Mouse (Mus musculus): ENCODE data around the gene Dstn.

Gene Dstn

GRCm38 (mm10) chr2:143914221-143914620 is 899 bp upstream of the Dstn start:
- intact Hi-C loops (cut with DNase I), result no loop called here

- intact Hi-C loops (cut with DNase I), result loop anchor here (5.0 kb wide), 1 partner anchor 38 kb away; no protein-coding TSS in a partner anchor
These were observed 548 bp downstream of the Dstn start for GRCm38 (mm10) chr2:143915600-143916135.

GRCm38 (mm10) chr2:143916229-143916628 is 1.1 kb downstream of the Dstn start:
- intact Hi-C loops (cut with DNase I), result loop anchor here (5.0 kb wide), 1 partner anchor 39 kb away; no protein-coding TSS in a partner anchor

- intact Hi-C loops (cut with DNase I), result loop anchor here (5.0 kb wide), 1 partner anchor 40 kb away; no protein-coding TSS in a partner anchor
These were observed 2.5 kb downstream of the Dstn start for GRCm38 (mm10) chr2:143917622-143918021.

- intact Hi-C loops (cut with DNase I), result loop anchor here (5.0 kb wide), 1 partner anchor 42 kb away; no protein-coding TSS in a partner anchor
These were observed 3.8 kb downstream of the Dstn start for GRCm38 (mm10) chr2:143918831-143919502.

GRCm38 (mm10) chr2:143924085-143924484 is 9.0 kb downstream of the Dstn start:
- intact Hi-C loops (cut with DNase I), result loop anchor here (5.0 kb wide), 1 partner anchor 83 kb away; no protein-coding TSS in a partner anchor

- intact Hi-C loops (cut with DNase I), result no loop called here
These were observed 10.7 kb downstream of the Dstn start for GRCm38 (mm10) chr2:143925826-143926225.

GRCm38 (mm10) chr2:143929607-143930311 is 14.6 kb downstream of the Dstn start:
- intact Hi-C loops (cut with DNase I), result no loop called here

GRCm38 (mm10) chr2:143932340-143932873 is 17.3 kb downstream of the Dstn start:
- intact Hi-C loops (cut with DNase I), result no loop called here

GRCm38 (mm10) chr2:143933516-143933915 is 18.4 kb downstream of the Dstn start:
- intact Hi-C loops (cut with DNase I), result no loop called here

GRCm38 (mm10) chr2:143934439-143934838 is 19.3 kb downstream of the Dstn start:
- intact Hi-C loops (cut with DNase I), result no loop called here

GRCm38 (mm10) chr2:143937861-143938260 is 22.7 kb downstream of the Dstn start:
- intact Hi-C loops (cut with DNase I), result no loop called here

- intact Hi-C loops (cut with DNase I), result loop anchor here (10.0 kb wide), 1 partner anchor 76 kb away; the partner anchor contains the start of gene Bfsp1
These were observed 25.3 kb downstream of the Dstn start for GRCm38 (mm10) chr2:143940406-143940805.

- intact Hi-C loops (cut with DNase I), result loop anchor here (10.0 kb wide), 1 partner anchor 80 kb away; the partner anchor contains the start of gene Bfsp1
These were observed 29.7 kb downstream of the Dstn start for GRCm38 (mm10) chr2:143944796-143945195.

GRCm38 (mm10) chr2:143945466-143946075 is 30.5 kb downstream of the Dstn start:
- intact Hi-C loops (cut with DNase I), result loop anchor here (10.0 kb wide), 1 partner anchor 81 kb away; the partner anchor contains the start of gene Bfsp1

- intact Hi-C loops (cut with DNase I), result loop anchor here (10.0 kb wide), 1 partner anchor 82 kb away; the partner anchor contains the start of gene Bfsp1
These were observed 31.3 kb downstream of the Dstn start for GRCm38 (mm10) chr2:143946399-143946798.

- intact Hi-C loops (cut with DNase I), result loop anchor here (10.0 kb wide), 1 partner anchor 83 kb away; the partner anchor contains the start of gene Bfsp1
These were observed 32.9 kb downstream of the Dstn start for GRCm38 (mm10) chr2:143947981-143948380.

- intact Hi-C loops (cut with DNase I), result loop anchor here (10.0 kb wide), 1 partner anchor 84 kb away; the partner anchor contains the start of gene Bfsp1
These were observed 33.3 kb downstream of the Dstn start for GRCm38 (mm10) chr2:143948416-143948815.

- intact Hi-C loops (cut with DNase I), result loop anchor here (10.0 kb wide), 1 partner anchor 84 kb away; the partner anchor contains the start of gene Bfsp1
These were observed 34.1 kb downstream of the Dstn start for GRCm38 (mm10) chr2:143949217-143949616.

GRCm38 (mm10) chr2:143950290-143951027 is 35.3 kb downstream of the Dstn start:
- intact Hi-C loops (cut with DNase I), result no loop called here

Measured in adrenal gland (tissue).